Mouse (Mus musculus): Measurements from ENCODE around the gene Klf11. TPM values are rescaled to one million over a fixed set of nuclear protein-coding genes. Genes with fewer than 3 reads are reported as not detected.

Gene Klf11
- polyA plus RNA-seq, 1 experiment from 2014 or later = 11.2 TPM

GRCm38 (mm10) chr12:24658998-24659397 lies 7.9 kb downstream of the Klf11 start:
- Histone ChIP-seq H3K4me3 (replicated peaks) (no peak overlapping the region), H3K9ac (no peak overlapping the region), H3K27me3 (replicated peaks) (no peaks in the 10 kb centered on the region), H3K36me3 (peaks cover 32% of the 10 kb centered on the region), H3K27ac (no peak overlapping the region), H3K4me2 (no peak overlapping the region), H3K4me1 (0 out of 2 replicates have a peak, but pooled peaks cover 3% of the 10 kb centered on the region), H3K9me3 (no peaks in the 10 kb centered on the region)
- ATAC-seq (ENCODE audit: insufficient read depth, low FRiP score, low read depth) = no peak
- WGBS = 88% methylated on average over 4 of the region's 4 CpGs

DNA sequence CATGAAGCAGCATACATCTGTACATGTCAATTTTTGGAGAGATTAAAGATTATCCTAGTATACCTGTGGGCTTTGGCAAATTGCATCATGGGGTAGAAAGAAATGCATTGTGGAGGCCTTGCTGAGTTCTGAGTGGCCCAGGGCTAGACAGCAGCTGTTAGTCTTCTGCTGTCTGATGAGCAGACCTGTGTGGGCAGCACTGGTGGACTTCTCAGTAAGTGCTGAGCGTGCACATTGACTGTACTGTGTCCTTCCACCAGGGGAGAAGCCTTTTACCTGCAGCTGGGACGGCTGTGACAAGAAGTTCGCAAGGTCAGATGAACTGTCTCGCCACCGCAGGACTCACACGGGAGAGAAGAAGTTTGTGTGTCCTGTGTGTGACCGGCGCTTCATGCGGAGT lies 8.8 kb downstream of the Klf11 start:
- Histone ChIP-seq H3K9ac (no peak overlapping the region), H3K4me2 (no peak overlapping the region), H3K9me3 (no peaks in the 10 kb centered on the region), H3K27ac (no peak overlapping the region), H3K4me1 (0 out of 2 replicates have a peak, but pooled peaks cover 3% of the 10 kb centered on the region), H3K27me3 (replicated peaks) (no peaks in the 10 kb centered on the region), H3K36me3 (peaks cover 28% of the 10 kb centered on the region), H3K4me3 (replicated peaks) (no peak overlapping the region)
- WGBS = 88% methylated on average over 9 of the region's 9 CpGs
- no peak for ATAC-seq (ENCODE audit: insufficient read depth, low FRiP score, low read depth)

DNA sequence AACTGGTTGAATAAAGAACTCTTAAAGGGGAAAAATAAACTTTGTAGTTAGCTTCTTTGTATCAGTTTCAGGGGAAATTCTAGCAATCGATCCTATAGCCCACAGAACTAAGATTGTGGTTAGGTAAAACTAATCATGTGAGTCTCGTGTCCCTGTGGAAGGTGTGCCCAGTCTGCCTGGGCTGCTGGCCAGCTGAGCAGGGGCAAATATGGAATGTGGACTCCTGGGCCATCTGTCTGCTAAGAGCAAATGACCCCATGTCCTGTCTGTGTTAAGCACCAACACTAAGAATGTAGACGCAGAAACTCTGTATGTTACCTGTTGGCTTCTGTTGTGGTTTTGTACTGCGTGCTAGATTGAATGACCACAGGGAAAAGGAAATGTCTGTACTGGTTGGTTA lies 10.0 kb downstream of the Klf11 start:
- H3K4me1 ChIP-seq = 0 out of 2 replicates have a peak, but pooled peaks cover 3% of the 10 kb centered on the region
- H3K9me3 ChIP-seq = no peaks in the 10 kb centered on the region
- no peak overlapping the region for H3K4me3 ChIP-seq (replicated peaks)
- no peak overlapping the region for H3K9ac ChIP-seq
- H3K27me3 ChIP-seq (replicated peaks) = no peaks in the 10 kb centered on the region
- no peak overlapping the region for H3K4me2 ChIP-seq
- 75% methylated on average over 4 of the region's 4 CpGs for WGBS
- ATAC-seq (ENCODE audit: insufficient read depth, low FRiP score, low read depth) = no peak
- peaks cover 18% of the 10 kb centered on the region; the same call in 1 of the 2 replicates for H3K36me3 ChIP-seq
- H3K27ac ChIP-seq = no peak overlapping the region

DNA sequence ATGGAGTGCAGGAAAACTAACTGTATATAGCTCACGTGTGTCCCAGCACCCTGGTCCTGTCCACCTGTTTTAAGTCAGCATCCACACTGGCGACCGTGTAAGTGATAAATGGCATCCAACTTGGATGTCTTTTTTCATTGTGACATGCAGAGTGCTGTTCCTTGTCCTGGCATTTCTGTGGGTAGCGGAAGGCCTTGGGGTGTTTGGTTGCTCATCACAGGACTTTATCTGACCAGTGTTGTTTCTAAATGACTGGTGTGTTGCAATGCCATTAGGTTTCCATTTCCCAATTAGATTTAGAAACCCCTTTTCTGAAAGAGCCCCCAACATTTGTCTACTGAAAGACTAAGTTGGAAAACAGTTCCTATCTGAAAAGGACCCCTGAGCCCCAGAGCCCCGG lies 11.1 kb downstream of the Klf11 start:
- no peak overlapping the region for H3K4me2 ChIP-seq
- peaks cover 18% of the 10 kb centered on the region; the same call in 1 of the 2 replicates for H3K36me3 ChIP-seq
- H3K4me3 ChIP-seq (replicated peaks) = no peak overlapping the region
- WGBS = 74% methylated on average over 5 of the region's 5 CpGs
- no peak for ATAC-seq (ENCODE audit: insufficient read depth, low FRiP score, low read depth)
- no peak overlapping the region for H3K27ac ChIP-seq
- H3K9me3 ChIP-seq = no peaks in the 10 kb centered on the region
- no peaks in the 10 kb centered on the region for H3K27me3 ChIP-seq (replicated peaks)
- no peak overlapping the region for H3K9ac ChIP-seq
- 0 out of 2 replicates have a peak, but pooled peaks cover 3% of the 10 kb centered on the region for H3K4me1 ChIP-seq

- Histone ChIP-seq H3K27ac (no peak overlapping the region), H3K9ac (peak overlapping the region; percentile 51; the same call in 1 of the 2 replicates), H3K36me3 (no peaks in the 10 kb centered on the region), H3K9me3 (no peaks in the 10 kb centered on the region), H3K4me1 (peaks cover 31% of the 10 kb centered on the region), H3K27me3 (replicated peaks) (0 out of 2 replicates have a peak, but pooled peaks cover 11% of the 10 kb centered on the region), H3K4me2 (peak overlapping the region; percentile 97), H3K4me3 (replicated peaks) (peak overlapping the region; percentile 62)
- WGBS = 22% methylated on average over 9 of the region's 9 CpGs
- no peak for ATAC-seq (ENCODE audit: insufficient read depth, low FRiP score, low read depth)
These were observed 29.0 kb downstream of the Klf11 start for GRCm38 (mm10) chr12:24680096-24680491.

DNA sequence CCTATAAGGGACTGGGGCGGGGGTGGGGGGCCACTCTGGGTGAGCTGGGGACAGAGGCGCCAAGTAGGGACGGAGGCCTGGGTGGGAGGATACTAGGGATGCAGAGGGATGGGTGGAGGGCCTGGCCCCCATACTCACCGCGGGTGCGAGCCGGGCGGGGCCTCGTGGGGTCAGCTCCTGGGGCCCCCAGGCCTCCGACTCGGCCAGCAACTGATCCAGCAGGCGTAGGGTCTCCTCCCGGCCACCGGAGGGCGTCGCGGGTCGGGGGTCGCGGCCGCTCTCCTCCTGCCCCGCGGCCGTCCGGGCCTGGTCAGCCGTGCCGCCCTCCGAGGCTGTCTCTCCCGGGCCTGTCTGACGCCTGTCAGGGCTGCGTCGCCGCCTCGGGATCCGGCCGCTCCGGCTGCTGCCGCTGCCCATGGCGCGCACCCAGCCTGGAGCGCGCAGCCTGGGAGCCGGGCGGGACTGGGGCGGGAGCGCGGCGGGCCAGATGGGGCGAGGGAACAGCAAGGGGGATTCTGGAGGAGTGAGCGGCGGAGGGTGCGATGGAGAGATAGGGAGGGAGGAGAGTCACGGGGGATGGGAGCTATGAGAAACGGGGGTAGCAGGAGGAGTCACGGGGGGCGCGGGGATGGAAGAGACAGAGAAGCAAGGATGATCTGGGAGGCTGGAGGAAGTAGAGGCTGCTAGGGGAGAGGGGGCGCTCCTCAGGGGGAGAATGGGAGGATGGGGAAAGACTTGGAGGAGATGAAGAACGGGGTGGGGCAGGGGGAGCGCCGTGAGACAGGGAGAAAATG lies 29.6 kb downstream of the Klf11 start:
- no peaks in the 10 kb centered on the region for H3K9me3 ChIP-seq
- ATAC-seq (ENCODE audit: insufficient read depth, low FRiP score, low read depth) = peak; percentile 24; the same call in 1 of the 2 replicates
- H3K4me1 ChIP-seq = peaks cover 31% of the 10 kb centered on the region
- peak overlapping the region; percentile 97 for H3K4me2 ChIP-seq
- H3K36me3 ChIP-seq = no peaks in the 10 kb centered on the region
- H3K27ac ChIP-seq = no peak overlapping the region; the same call in 1 of the 2 replicates
- 0 out of 2 replicates have a peak, but pooled peaks cover 11% of the 10 kb centered on the region for H3K27me3 ChIP-seq (replicated peaks)
- H3K9ac ChIP-seq = peak overlapping the region; percentile 51; the same call in 1 of the 2 replicates
- H3K4me3 ChIP-seq (replicated peaks) = peak overlapping the region; percentile 62
- 3% methylated on average over 59 of the region's 61 CpGs for WGBS

DNA sequence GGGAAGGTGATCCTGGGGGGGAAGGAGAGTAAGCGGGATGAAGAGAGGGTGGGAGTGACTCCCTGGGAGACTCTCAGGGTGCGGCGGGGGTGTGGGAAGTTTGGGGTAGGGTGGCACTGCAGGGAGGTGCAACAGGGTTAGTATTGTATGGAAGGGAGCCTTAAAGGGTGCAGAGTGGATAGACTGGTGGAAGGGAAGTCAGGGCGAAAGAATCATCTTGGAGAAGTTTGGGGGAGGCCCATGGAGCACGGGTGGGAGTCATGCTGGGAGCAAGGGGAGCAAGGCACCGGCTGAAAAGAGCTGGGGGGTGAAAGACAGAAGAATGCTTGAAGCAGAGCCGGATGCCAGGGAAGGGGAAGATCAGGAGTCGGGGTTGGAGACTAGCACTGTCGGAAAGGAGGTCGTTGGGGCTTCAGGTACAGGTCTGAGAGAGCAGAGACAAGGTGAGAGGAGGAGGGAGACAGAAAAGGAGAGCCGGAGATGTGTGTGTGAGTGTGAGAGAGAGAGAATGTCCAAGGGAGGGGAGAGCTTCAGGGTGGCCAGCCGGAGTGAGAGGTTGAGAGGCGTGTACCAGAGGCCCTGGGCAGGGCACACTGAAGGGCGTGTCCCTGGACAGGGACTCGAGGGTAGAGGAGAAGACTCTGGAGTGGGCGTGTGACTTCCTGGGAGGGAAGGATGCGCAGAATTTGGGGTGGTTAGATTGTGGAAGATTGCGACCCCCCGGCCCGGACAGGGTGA lies 30.4 kb downstream of the Klf11 start, which contains the start of gene Cys1:
TSS of gene Cys1 (minus strand) at position 528 of the 738 bp plus-strand sequence.
- WGBS = 5% methylated on average over 20 of the region's 20 CpGs
- Histone ChIP-seq H3K27ac (peak within 1 kb of the TSS; percentile 44), H3K9ac (peak within 1 kb of the TSS; percentile 51; the same call in 1 of the 2 replicates), H3K4me3 (replicated peaks) (peak within 1 kb of the TSS; percentile 62), H3K9me3 (no peaks in the 10 kb centered on the region), H3K36me3 (no peaks in the 10 kb centered on the region), H3K27me3 (replicated peaks) (0 out of 2 replicates have a peak, but pooled peaks cover 11% of the 10 kb centered on the region), H3K4me2 (peak within 1 kb of the TSS; percentile 97), H3K4me1 (peaks cover 31% of the 10 kb centered on the region)
- ATAC-seq (ENCODE audit: insufficient read depth, low FRiP score, low read depth) = peak; percentile 55

DNA sequence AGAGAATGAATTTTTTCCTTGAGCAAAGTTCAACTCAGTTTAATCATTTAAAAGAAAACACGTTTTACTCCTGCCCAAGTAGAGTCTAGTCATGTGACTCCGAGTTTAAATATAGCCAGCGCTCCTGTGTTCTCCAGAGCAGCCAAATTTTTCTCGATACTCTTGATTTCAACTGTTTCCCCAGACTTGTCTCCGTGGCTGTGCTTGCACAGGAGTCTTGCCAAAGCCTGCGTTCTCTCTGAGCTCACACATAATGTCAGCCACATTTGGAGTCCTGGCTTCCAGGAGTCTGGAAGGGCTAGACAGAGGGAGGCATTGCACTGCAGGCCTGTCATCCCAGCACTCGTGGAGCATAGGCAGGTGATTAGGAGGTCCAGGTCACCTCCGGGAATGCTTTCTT lies 31.5 kb downstream of the Klf11 start:
- WGBS = 35% methylated on average over 8 of the region's 8 CpGs
- peak overlapping the region; percentile 44; the same call in 1 of the 2 replicates for H3K27ac ChIP-seq
- H3K4me2 ChIP-seq = no peak overlapping the region; the same call in 1 of the 2 replicates
- H3K9me3 ChIP-seq = no peaks in the 10 kb centered on the region
- H3K27me3 ChIP-seq (replicated peaks) = 0 out of 2 replicates have a peak, but pooled peaks cover 11% of the 10 kb centered on the region
- H3K4me1 ChIP-seq = peaks cover 37% of the 10 kb centered on the region
- H3K36me3 ChIP-seq = no peaks in the 10 kb centered on the region
- no peak for ATAC-seq (ENCODE audit: insufficient read depth, low FRiP score, low read depth)
- H3K4me3 ChIP-seq (replicated peaks) = no peak overlapping the region
- no peak overlapping the region for H3K9ac ChIP-seq

- no peak overlapping the region for H3K4me2 ChIP-seq
- no peaks in the 10 kb centered on the region for H3K9me3 ChIP-seq
- no peak overlapping the region for H3K9ac ChIP-seq
- no peaks in the 10 kb centered on the region for H3K36me3 ChIP-seq
- H3K4me3 ChIP-seq (replicated peaks) = no peak overlapping the region
- no peak for ATAC-seq (ENCODE audit: insufficient read depth, low FRiP score, low read depth)
- no peak overlapping the region for H3K27ac ChIP-seq
- 71% methylated on average over 7 of the region's 7 CpGs for WGBS
- H3K27me3 ChIP-seq (replicated peaks) = 0 out of 2 replicates have a peak, but pooled peaks cover 11% of the 10 kb centered on the region
- peaks cover 37% of the 10 kb centered on the region for H3K4me1 ChIP-seq
These were observed 32.4 kb downstream of the Klf11 start for GRCm38 (mm10) chr12:24683461-24683860.

- H3K4me3 ChIP-seq (replicated peaks) = no peak overlapping the region
- no peaks in the 10 kb centered on the region for H3K36me3 ChIP-seq
- 49% methylated on average over 6 of the region's 6 CpGs for WGBS
- no peak overlapping the region for H3K27ac ChIP-seq
- H3K4me1 ChIP-seq = peaks cover 23% of the 10 kb centered on the region
- no peak overlapping the region for H3K9ac ChIP-seq
- H3K27me3 ChIP-seq (replicated peaks) = 0 out of 2 replicates have a peak, but pooled peaks cover 11% of the 10 kb centered on the region
- peak; percentile 80 for ATAC-seq (ENCODE audit: insufficient read depth, low FRiP score, low read depth)
- H3K4me2 ChIP-seq = peak overlapping the region; percentile 6; the same call in 1 of the 2 replicates
- H3K9me3 ChIP-seq = no peaks in the 10 kb centered on the region
These were observed 35.1 kb downstream of the Klf11 start for GRCm38 (mm10) chr12:24686038-24686695.

DNA sequence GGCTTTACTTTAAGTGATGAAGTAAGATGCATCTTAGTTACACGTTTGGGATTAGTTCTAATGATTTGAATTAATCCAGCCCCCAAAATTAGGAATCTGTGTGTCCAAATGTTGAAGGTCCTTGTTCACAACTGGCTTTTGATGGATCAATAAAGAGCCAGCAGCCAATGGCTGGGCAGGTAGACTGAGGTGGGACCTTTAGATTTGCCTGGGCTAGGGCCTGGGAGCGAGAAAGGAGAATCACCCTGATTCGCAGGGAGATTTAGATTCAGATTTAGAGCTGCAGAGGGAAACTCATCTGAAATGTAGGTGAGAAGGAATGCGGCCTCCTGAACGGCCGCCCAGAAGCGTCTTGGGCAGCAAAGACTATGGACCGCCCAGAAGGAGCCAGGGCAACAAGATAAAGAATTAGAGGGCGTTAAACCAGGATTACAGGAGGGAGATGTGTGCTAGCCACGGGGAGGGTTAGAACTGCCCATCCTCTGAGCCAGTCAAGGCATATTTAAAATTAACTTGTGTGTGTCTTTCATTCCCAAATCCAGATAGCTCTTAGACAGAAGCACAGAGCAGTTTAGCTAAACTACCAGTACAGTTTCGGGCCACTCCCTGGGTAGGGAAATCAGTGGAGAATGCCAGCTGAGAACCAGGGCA lies 35.7 kb downstream of the Klf11 start:
- Histone ChIP-seq H3K9me3 (no peaks in the 10 kb centered on the region), H3K9ac (no peak overlapping the region), H3K36me3 (no peaks in the 10 kb centered on the region), H3K4me2 (no peak overlapping the region), H3K4me1 (peaks cover 16% of the 10 kb centered on the region), H3K27ac (peak overlapping the region; percentile 35; the same call in 1 of the 2 replicates), H3K27me3 (replicated peaks) (0 out of 2 replicates have a peak, but pooled peaks cover 5% of the 10 kb centered on the region), H3K4me3 (replicated peaks) (no peak overlapping the region)
- WGBS = 60% methylated on average over 11 of the region's 11 CpGs
- ATAC-seq (ENCODE audit: insufficient read depth, low FRiP score, low read depth) = no peak
